Mouse (Mus musculus) right cerebral cortex, postnatal 10 days (tissue): ENCODE measurements around the gene Plekhd1.

Experiments
- DNase-seq, 2 experiments: peaks; one replicate each; pipeline ENCODE4 v3.0.0; 2021; ENCODE audit warnings: low spot score in 2 of 2

Plekhd1 gene

GRCm38 (mm10) chr12:80746031-80746813 is 53.8 kb downstream of the Plekhd1 start:
- DNase-seq = peak; percentile 71 to 77

- no peak for DNase-seq
These were observed 59.2 kb downstream of the Plekhd1 start for GRCm38 (mm10) chr12:80751556-80751955.

GRCm38 (mm10) chr12:80757751-80758558 is 65.6 kb downstream of the Plekhd1 start:
- peak in 1 of 2 experiments; percentile 32 for DNase-seq

- DNase-seq = peak in 1 of 2 experiments; percentile 32
These were observed 66.4 kb downstream of the Plekhd1 start for GRCm38 (mm10) chr12:80758559-80759386.

GRCm38 (mm10) chr12:80759387-80759712 is 67.0 kb downstream of the Plekhd1 start:
- DNase-seq = no peak

- peak; percentile 62 to 68 for DNase-seq
These were observed 67.5 kb downstream of the Plekhd1 start for GRCm38 (mm10) chr12:80759713-80760395.

GRCm38 (mm10) chr12:80760396-80760801 is 68.0 kb downstream of the Plekhd1 start, which contains the start of gene Ccdc177:
Gene Ccdc177 (minus strand): TSS chr12:80760687.
- DNase-seq = peak; percentile 92 to 93

GRCm38 (mm10) chr12:80762982-80763381 is 70.6 kb downstream of the Plekhd1 start:
- DNase-seq = no peak

GRCm38 (mm10) chr12:80764116-80764515 is 71.7 kb downstream of the Plekhd1 start:
- no peak for DNase-seq

- DNase-seq = peak; percentile 65 to 84
These were observed 77.3 kb downstream of the Plekhd1 start for GRCm38 (mm10) chr12:80769697-80770096.
